Mouse (Mus musculus): ENCODE data around the gene Ogfod2. TPM values are rescaled to one million over a fixed set of nuclear protein-coding genes. Genes with fewer than 3 reads are reported as not detected.

Gene Ogfod2
- polyA plus RNA-seq, 1 experiment from 2014 or later: 19.0 TPM

DNA sequence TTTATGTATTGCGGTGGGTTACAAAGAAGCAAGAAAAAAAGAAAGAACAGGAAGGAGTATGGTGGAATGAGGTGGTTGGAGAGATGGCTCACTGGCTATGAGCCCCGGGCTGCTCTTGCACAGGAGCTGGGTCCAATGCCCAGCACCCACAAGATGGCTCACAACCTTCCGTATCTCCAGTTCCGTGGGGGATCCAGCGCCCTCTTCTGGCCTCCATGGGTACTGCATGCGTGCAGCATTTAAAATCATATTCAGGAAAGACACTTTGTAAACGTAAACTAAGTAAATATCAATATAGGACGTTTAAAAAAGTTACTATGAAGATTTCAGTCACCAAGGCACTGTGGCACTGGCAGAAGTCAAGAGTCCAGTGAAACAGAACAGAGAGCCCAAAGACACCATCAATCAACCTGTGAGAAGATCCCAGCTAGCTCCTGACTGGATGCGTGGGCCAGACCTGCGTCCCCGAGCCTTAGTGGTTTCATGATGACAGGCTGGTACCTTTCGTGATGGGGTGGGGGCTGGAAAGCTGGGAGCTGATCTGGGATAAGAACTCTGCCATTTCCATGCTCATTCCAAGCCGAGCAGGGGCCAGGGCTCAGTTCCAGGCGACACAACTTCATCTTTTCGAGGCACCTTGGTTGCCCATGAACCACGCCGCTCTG, 888 bp upstream of the Ogfod2 start:
- H3K9me3 ChIP-seq (ENCODE audit: control insufficient read depth, low read length): no peaks in the 10 kb centered on the region
- H3K27ac ChIP-seq (replicated peaks): peak overlapping the region; percentile 89
- TF ChIP-seq CTCF (IDR thresholded peaks at IDR 0.05; ENCODE audit: low read depth) (peak; percentile 86), EP300 (optimal IDR thresholded peaks at IDR 0.05) (no peak)
- peak overlapping the region; percentile 87 for H3K4me3 ChIP-seq (ENCODE audit: low read depth, low read length)
- no peaks in the 10 kb centered on the region for H3K27me3 ChIP-seq (ENCODE audit: control insufficient read depth, insufficient read depth, low read length)
- H3K4me1 ChIP-seq (replicated peaks; ENCODE audit: control insufficient read depth, insufficient read depth): peaks cover 6% of the 10 kb centered on the region; the same call in 1 of the 2 replicates
- peak overlapping the region; percentile 67 for H3K9ac ChIP-seq (ENCODE audit: low read length)
- no peaks in the 10 kb centered on the region for H3K36me3 ChIP-seq (ENCODE audit: control insufficient read depth, insufficient read depth, low read length)
- H3K4me2 ChIP-seq (replicated peaks; ENCODE audit: low read depth): peak overlapping the region; percentile 91
- 21% methylated on average over 17 of the region's 17 CpGs for WGBS
- DNase-seq (ENCODE audit: low spot score) (peak; percentile 58), ATAC-seq (ENCODE audit: low FRiP score, low TSS enrichment) (no peak)

DNA sequence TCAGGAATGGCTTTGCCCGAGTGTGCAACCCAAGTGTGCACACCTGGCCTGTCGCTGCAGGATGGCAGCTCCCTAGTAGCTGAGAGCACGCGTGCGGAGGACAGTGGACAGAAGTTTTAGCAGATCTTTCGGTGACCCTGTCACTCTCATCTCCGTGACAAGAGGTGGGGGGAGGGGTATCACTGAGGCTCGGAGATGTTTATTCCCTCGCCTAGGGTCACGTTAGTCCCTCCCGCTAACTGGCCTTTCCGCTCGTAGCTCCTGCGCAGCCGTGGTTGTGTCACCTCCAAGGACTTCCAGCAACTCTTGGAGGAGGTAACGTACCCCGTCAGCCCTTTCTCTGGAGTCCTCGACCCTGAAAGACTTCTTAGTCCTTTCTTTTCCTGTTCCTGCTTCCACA, 434 bp downstream of the Ogfod2 start:
- ATAC-seq (ENCODE audit: low FRiP score, low TSS enrichment) (peak; percentile 3; the same call in 1 of the 2 replicates), DNase-seq (ENCODE audit: low spot score) (peak; percentile 58)
- Histone ChIP-seq H3K27ac (replicated peaks) (peak overlapping the region; percentile 89), H3K4me1 (replicated peaks; ENCODE audit: control insufficient read depth, insufficient read depth) (peaks cover 6% of the 10 kb centered on the region; the same call in 1 of the 2 replicates), H3K4me2 (replicated peaks; ENCODE audit: low read depth) (peak overlapping the region; percentile 91), H3K9ac (ENCODE audit: low read length) (peak overlapping the region; percentile 77), H3K27me3 (ENCODE audit: control insufficient read depth, insufficient read depth, low read length) (no peaks in the 10 kb centered on the region), H3K9me3 (ENCODE audit: control insufficient read depth, low read length) (no peaks in the 10 kb centered on the region), H3K4me3 (ENCODE audit: low read depth, low read length) (peak overlapping the region; percentile 87), H3K36me3 (ENCODE audit: control insufficient read depth, insufficient read depth, low read length) (no peaks in the 10 kb centered on the region)
- WGBS: 1% methylated on average over 18 of the region's 18 CpGs
- TF ChIP-seq EP300 (optimal IDR thresholded peaks at IDR 0.05) (no peak), CTCF (IDR thresholded peaks at IDR 0.05; ENCODE audit: low read depth) (no peak)

DNA sequence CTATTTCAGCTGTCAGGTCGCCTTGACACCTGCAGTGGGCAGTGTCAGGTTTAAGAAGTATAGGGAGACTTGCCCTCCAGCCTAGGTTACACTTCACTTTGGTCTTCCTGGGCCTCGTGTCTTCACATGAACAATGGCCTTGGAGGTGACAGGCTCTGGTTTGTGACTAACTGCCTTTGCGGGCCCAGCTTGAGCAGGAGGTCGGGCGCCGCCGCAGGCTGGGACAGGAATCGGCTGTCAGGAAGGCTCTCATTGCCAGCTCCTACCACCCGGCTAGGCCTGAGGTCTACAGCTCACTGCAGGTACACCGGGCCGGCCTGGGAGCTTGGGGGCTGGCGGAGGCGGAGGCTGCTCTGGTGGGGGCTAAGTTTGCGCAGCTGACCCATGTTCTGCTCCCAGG, 933 bp downstream of the Ogfod2 start:
- Histone ChIP-seq H3K4me2 (replicated peaks; ENCODE audit: low read depth) (peak overlapping the region; percentile 91), H3K4me3 (ENCODE audit: low read depth, low read length) (peak overlapping the region; percentile 87), H3K9ac (ENCODE audit: low read length) (peak overlapping the region; percentile 77), H3K4me1 (replicated peaks; ENCODE audit: control insufficient read depth, insufficient read depth) (peaks cover 6% of the 10 kb centered on the region; the same call in 1 of the 2 replicates), H3K27me3 (ENCODE audit: control insufficient read depth, insufficient read depth, low read length) (no peaks in the 10 kb centered on the region), H3K27ac (replicated peaks) (peak overlapping the region; percentile 89), H3K36me3 (ENCODE audit: control insufficient read depth, insufficient read depth, low read length) (peaks cover 1% of the 10 kb centered on the region; the same call in 1 of the 2 replicates), H3K9me3 (ENCODE audit: control insufficient read depth, low read length) (no peaks in the 10 kb centered on the region)
- TF ChIP-seq CTCF (IDR thresholded peaks at IDR 0.05; ENCODE audit: low read depth) (peak; percentile 72), EP300 (optimal IDR thresholded peaks at IDR 0.05) (no peak)
- DNase-seq (ENCODE audit: low spot score) (peak; percentile 81), ATAC-seq (ENCODE audit: low FRiP score, low TSS enrichment) (peak; percentile 21; the same call in 1 of the 2 replicates)
- WGBS: 13% methylated on average over 14 of the region's 14 CpGs

DNA sequence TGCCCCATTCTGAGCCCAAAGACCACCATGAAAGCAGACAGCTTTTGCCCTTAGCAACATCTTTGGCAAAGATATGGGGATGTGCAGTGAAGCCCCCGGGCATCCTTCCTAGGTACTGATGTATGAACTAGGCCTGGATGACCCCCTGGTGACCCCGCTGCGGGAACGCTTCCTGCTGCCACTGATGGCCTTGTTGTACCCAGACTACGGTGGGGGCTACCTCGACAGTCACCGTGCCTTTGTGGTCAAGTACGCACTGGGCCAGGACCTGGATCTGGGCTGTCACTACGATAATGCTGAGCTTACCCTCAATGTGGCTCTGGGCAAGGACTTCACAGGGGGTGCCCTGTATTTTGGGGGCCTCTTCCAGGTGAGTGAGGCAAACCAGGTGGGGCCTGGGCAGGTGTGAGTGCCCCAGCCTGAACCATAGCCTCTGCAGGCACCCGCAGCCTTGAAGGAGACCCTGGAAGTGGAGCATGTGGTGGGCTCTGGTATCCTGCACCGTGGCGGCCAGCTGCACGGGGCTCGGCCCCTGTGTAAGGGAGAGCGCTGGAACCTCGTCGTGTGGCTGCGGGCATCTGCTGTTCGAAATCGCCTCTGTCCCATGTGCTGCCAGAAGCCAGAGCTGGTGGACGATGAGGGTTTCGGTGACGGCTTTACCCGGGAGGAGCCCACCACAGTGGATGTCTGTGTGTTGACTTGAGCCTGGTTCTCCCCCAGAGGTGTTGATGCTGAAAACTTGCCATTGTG, 2.4 kb downstream of the Ogfod2 start:
- no peaks in the 10 kb centered on the region for H3K27me3 ChIP-seq (ENCODE audit: control insufficient read depth, insufficient read depth, low read length)
- H3K36me3 ChIP-seq (ENCODE audit: control insufficient read depth, insufficient read depth, low read length): peaks cover 5% of the 10 kb centered on the region; the same call in 1 of the 2 replicates
- no peak overlapping the region for H3K4me3 ChIP-seq (ENCODE audit: low read depth, low read length)
- TF ChIP-seq CTCF (IDR thresholded peaks at IDR 0.05; ENCODE audit: low read depth) (no peak), EP300 (optimal IDR thresholded peaks at IDR 0.05) (no peak)
- WGBS: 92% methylated on average over 24 of the region's 24 CpGs
- no peak overlapping the region for H3K4me2 ChIP-seq (replicated peaks; ENCODE audit: low read depth)
- H3K27ac ChIP-seq (replicated peaks): no peak overlapping the region
- no peak overlapping the region for H3K9ac ChIP-seq (ENCODE audit: low read length)
- no peaks in the 10 kb centered on the region for H3K9me3 ChIP-seq (ENCODE audit: control insufficient read depth, low read length)
- H3K4me1 ChIP-seq (replicated peaks; ENCODE audit: control insufficient read depth, insufficient read depth): peaks cover 6% of the 10 kb centered on the region; the same call in 1 of the 2 replicates
- ATAC-seq (ENCODE audit: low FRiP score, low TSS enrichment) (no peak), DNase-seq (ENCODE audit: low spot score) (no peak)

DNA sequence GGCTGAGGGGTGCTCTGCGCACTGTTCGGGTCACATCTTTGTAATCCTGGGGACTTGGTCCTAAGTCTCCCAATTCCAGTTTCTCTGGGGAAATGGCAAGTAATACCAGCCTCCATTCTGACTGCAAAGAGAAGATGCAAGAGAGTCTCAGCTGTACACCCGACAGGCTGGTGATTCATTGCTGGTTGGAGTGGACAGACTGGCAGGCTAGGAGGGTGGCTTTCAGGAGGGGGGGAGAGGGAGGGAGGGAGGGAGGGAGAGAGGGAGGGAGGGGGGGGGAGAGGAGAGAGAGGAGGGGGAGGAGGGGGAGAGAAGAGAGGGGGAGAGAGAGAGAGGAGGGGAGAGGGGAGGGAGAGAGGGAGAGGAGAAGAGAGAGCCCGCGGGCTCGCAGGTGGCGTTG, 3.4 kb downstream of the Ogfod2 start:
- no peak for DNase-seq (ENCODE audit: low spot score)

More for the DNA sequence above, 3.4 kb downstream of the Ogfod2 start:
- TF ChIP-seq CTCF (IDR thresholded peaks at IDR 0.05; ENCODE audit: low read depth) (no peak), EP300 (optimal IDR thresholded peaks at IDR 0.05) (no peak)
- no peaks in the 10 kb centered on the region for H3K9me3 ChIP-seq (ENCODE audit: control insufficient read depth, low read length)
- H3K4me3 ChIP-seq (ENCODE audit: low read depth, low read length): peak overlapping the region; percentile 93
- peak overlapping the region; percentile 96 for H3K4me2 ChIP-seq (replicated peaks; ENCODE audit: low read depth)
- H3K27me3 ChIP-seq (ENCODE audit: control insufficient read depth, insufficient read depth, low read length): no peaks in the 10 kb centered on the region
- H3K27ac ChIP-seq (replicated peaks): peak overlapping the region; percentile 88; the same call in 1 of the 2 replicates
- peak overlapping the region; percentile 90 for H3K9ac ChIP-seq (ENCODE audit: low read length)
- WGBS: 21% methylated on average over 6 of the region's 7 CpGs
- ATAC-seq (ENCODE audit: low FRiP score, low TSS enrichment): no peak
- H3K4me1 ChIP-seq (replicated peaks; ENCODE audit: control insufficient read depth, insufficient read depth): peaks cover 6% of the 10 kb centered on the region; the same call in 1 of the 2 replicates
- H3K36me3 ChIP-seq (ENCODE audit: control insufficient read depth, insufficient read depth, low read length): peaks cover 13% of the 10 kb centered on the region; the same call in 1 of the 2 replicates

Data from stomach, postnatal 0 days (tissue).